Mouse (Mus musculus) heart, adult 2 months (tissue): ENCODE measurements around the gene Arhgef10l.

ENCODE experiments used
- CTCF ChIP-seq: fragments of 200-600 bp; IDR thresholded peaks from 2 replicates; pipeline ENCODE4 v1.8.1; 2022; ENCODE audit warnings: antibody characterized with exemption, mild to moderate bottlenecking, moderate library complexity
- EP300 ChIP-seq: fragments of 200-500 bp; IDR thresholded peaks from 2 replicates; pipeline ENCODE4 v1.6.1; 2011; ENCODE audit warnings: low read depth, low read length, control low read depth; ENCODE audit not compliant: insufficient read depth

GRCm38 (mm10) chr4:140665053-140665452 lies 759 bp downstream of the Arhgef10l start:
- no peak for TF ChIP-seq CTCF
- no peak for TF ChIP-seq EP300
